Mouse (Mus musculus) cerebellum, adult 2 months (tissue): ENCODE measurements around the gene Oasl1.

ENCODE experiments used
- CTCF ChIP-seq: fragments of 200-500 bp; IDR thresholded peaks from 2 replicates; pipeline ENCODE4 v1.5.1; 2011; ENCODE audit warnings: low read depth, mild to moderate bottlenecking, control low read depth, low read length, moderate library complexity, borderline replicate concordance; ENCODE audit not compliant: insufficient read depth
- POLR2A ChIP-seq: fragments of 200-500 bp; IDR thresholded peaks from 2 replicates; pipeline ENCODE4 v1.6.1; 2011; ENCODE audit warnings: low read length, control low read depth, borderline replicate concordance; ENCODE audit not compliant: insufficient read depth

- TF ChIP-seq POLR2A = no peak
- TF ChIP-seq CTCF = no peak
Observed at GRCm38 (mm10) chr5:114964967-114965898, 42.2 kb downstream of the Oasl1 start.
